Mouse (Mus musculus): ENCODE measurements around the gene Taf8. TPM values are rescaled to one million over a fixed set of nuclear protein-coding genes. Genes with fewer than 3 reads are reported as not detected.

Taf8 gene
- total RNA-seq, 1 experiment, result 40.0 TPM

DNA sequence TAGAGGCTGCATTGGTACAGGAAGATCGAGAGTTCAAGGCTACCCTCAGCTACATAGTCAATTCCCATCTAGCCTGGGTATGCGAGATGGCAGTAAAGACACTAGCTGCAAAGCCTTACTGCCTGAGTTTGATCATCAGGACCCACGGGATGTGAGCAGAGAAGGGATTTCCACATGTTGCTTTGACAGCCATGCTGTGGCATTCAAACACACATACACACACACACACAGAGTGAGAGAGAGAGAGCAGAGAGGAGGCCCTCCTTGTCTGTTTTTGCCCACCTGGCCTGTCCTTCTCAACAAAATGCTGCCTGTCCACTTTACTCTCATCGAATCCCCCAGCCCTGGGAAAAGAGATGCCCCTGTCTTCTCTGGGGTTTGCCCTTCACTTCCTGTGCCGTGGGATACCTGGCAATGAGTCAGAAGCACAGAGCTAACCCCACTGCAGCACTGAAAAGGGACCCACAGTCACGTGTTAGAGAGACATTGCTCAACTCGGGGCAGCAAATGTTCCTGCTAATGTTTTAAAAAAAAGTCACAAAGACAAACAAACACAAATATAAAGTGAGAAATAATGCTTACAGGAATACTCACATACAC is 41.1 kb upstream of the Taf8 start:
- no peaks in the 10 kb centered on the region for H3K9me3 ChIP-seq (ENCODE audit: control insufficient read depth, insufficient read depth, low read depth, low read length)
- H3K36me3 ChIP-seq (ENCODE audit: control insufficient read depth, insufficient read depth, low read length, poor library complexity, severe bottlenecking), result no peaks in the 10 kb centered on the region
- no peak overlapping the region; the same call in 1 of the 2 replicates for H3K27ac ChIP-seq (ENCODE audit: insufficient read depth, low read depth, low read length, poor library complexity, severe bottlenecking)
- no peak overlapping the region for H3K9ac ChIP-seq (ENCODE audit: insufficient read depth, low read depth, low read length, poor library complexity, severe bottlenecking)
- TF ChIP-seq ZNF384 (IDR thresholded peaks at IDR 0.05; ENCODE audit: low read depth, low read length) (no peak), HCFC1 (IDR thresholded peaks at IDR 0.05; ENCODE audit: borderline replicate concordance, insufficient read depth, low read length) (no peak), CHD2 (IDR thresholded peaks at IDR 0.05; ENCODE audit: low read depth, low read length) (no peak), ZC3H11A (IDR thresholded peaks at IDR 0.05; ENCODE audit: borderline replicate concordance, low read depth, low read length) (no peak), MAFK (IDR thresholded peaks at IDR 0.05; ENCODE audit: insufficient read depth, low read depth, low read length) (no peak)
- in situ Hi-C loops (cut with MboI; ENCODE audit: low sequenced_read_pairs in 2 of 2, unreplicated experiment in 2 of 2), result no loop called here
- no peak for DNase-seq (ENCODE audit: low read depth, low spot score)
- H3K4me3 ChIP-seq (ENCODE audit: insufficient read depth in 1 of 2, low read depth in 1 of 2, low read length in 2 of 2, poor library complexity in 1 of 2, severe bottlenecking in 1 of 2), result no peak overlapping the region
- H3K4me1 ChIP-seq (ENCODE audit: control insufficient read depth in 2 of 2, insufficient read depth in 2 of 2, low read length in 2 of 2, poor library complexity in 1 of 2), result peaks cover 8 to 33% of the 10 kb centered on the region in 2 experiments

DNA sequence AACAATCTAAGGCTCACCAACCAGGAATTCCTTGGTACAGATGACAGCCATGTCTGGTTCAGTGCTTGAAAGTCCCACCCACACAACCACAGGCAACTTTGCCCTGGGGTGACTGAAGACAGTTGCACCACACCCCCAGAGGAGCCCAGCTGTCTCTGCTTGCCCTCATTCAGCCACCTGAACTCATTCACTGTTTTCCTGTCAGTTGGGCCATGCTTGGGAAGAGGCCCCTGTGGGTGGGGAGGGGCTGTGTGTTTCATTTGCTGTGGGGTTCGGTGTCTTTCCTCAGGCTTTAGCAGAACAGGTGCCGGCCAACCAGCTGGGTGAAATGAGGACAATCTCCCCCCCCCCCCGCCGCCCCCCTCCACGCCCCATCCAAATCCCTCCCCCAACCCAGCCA is 40.0 kb upstream of the Taf8 start:
- H3K9ac ChIP-seq (ENCODE audit: insufficient read depth, low read depth, low read length, poor library complexity, severe bottlenecking), result no peak overlapping the region
- H3K36me3 ChIP-seq (ENCODE audit: control insufficient read depth, insufficient read depth, low read length, poor library complexity, severe bottlenecking), result no peaks in the 10 kb centered on the region
- in situ Hi-C loops (cut with MboI; ENCODE audit: low sequenced_read_pairs in 2 of 2, unreplicated experiment in 2 of 2), result no loop called here
- no peak for DNase-seq (ENCODE audit: low read depth, low spot score)
- H3K9me3 ChIP-seq (ENCODE audit: control insufficient read depth, insufficient read depth, low read depth, low read length), result no peaks in the 10 kb centered on the region
- H3K4me3 ChIP-seq (ENCODE audit: insufficient read depth in 1 of 2, low read depth in 1 of 2, low read length in 2 of 2, poor library complexity in 1 of 2, severe bottlenecking in 1 of 2), result no peak overlapping the region
- peaks cover 8 to 33% of the 10 kb centered on the region in 2 experiments for H3K4me1 ChIP-seq (ENCODE audit: control insufficient read depth in 2 of 2, insufficient read depth in 2 of 2, low read length in 2 of 2, poor library complexity in 1 of 2)
- H3K27ac ChIP-seq (ENCODE audit: insufficient read depth, low read depth, low read length, poor library complexity, severe bottlenecking), result peak overlapping the region; percentile 38; the same call in 1 of the 2 replicates
- TF ChIP-seq ZC3H11A (IDR thresholded peaks at IDR 0.05; ENCODE audit: borderline replicate concordance, low read depth, low read length), result no peak
- TF ChIP-seq HCFC1 (IDR thresholded peaks at IDR 0.05; ENCODE audit: borderline replicate concordance, insufficient read depth, low read length), result no peak
- no peak for TF ChIP-seq ZNF384 (IDR thresholded peaks at IDR 0.05; ENCODE audit: low read depth, low read length)
- TF ChIP-seq MAFK (IDR thresholded peaks at IDR 0.05; ENCODE audit: insufficient read depth, low read depth, low read length), result no peak
- TF ChIP-seq CHD2 (IDR thresholded peaks at IDR 0.05; ENCODE audit: low read depth, low read length), result no peak

DNA sequence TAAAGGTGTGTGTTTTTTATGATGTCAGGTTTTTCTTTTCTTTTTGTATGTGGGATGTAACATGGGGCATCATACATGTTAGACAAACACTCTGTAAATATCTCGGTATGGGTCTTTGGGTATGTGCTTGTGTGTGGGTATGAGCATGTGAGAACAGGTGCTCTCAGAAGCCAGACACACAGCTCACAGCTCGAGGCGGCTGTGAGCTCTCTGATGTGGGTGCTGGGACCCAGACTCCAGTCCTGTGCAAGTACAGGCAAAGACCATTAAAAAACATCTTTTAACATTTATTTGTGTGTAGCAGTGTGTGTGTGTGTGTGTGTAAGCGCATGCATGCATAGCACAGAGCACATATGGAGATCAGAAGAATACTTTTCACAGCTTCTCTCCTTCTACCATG is 37.0 kb upstream of the Taf8 start:
- in situ Hi-C loops (cut with MboI; ENCODE audit: low sequenced_read_pairs in 2 of 2, unreplicated experiment in 2 of 2), result no loop called here
- DNase-seq (ENCODE audit: low read depth, low spot score), result no peak

DNA sequence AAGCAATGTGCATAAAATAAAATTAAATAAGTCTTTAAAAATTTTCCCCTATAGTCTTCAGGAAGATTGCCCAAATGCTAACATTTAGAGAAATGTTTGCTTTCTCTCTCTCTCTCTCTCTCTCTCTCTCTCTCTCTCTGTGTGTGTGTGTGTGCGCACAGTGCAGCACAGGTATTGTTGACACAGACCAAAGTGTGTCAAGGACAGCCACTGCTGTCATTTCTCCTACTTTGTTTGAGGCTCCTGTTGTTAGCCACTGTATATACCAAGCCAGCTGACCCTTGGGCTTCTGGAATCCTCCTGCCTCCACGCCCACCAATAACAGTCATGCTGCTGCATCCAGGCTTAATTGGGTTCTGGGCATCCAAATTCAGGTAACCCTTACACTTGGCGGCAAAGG is 36.0 kb upstream of the Taf8 start:
- Histone ChIP-seq H3K27ac (ENCODE audit: insufficient read depth, low read depth, low read length, poor library complexity, severe bottlenecking) (no peak overlapping the region), H3K9ac (ENCODE audit: insufficient read depth, low read depth, low read length, poor library complexity, severe bottlenecking) (no peak overlapping the region), H3K9me3 (ENCODE audit: control insufficient read depth, insufficient read depth, low read depth, low read length) (no peaks in the 10 kb centered on the region), H3K36me3 (ENCODE audit: control insufficient read depth, insufficient read depth, low read length, poor library complexity, severe bottlenecking) (no peaks in the 10 kb centered on the region), H3K4me1 (ENCODE audit: control insufficient read depth in 2 of 2, insufficient read depth in 2 of 2, low read length in 2 of 2, poor library complexity in 1 of 2) (peaks cover 7 to 27% of the 10 kb centered on the region in 2 experiments; a peak in 3 of 4 replicates), H3K4me3 (ENCODE audit: insufficient read depth in 1 of 2, low read depth in 1 of 2, low read length in 2 of 2, poor library complexity in 1 of 2, severe bottlenecking in 1 of 2) (no peak overlapping the region)
- DNase-seq (ENCODE audit: low read depth, low spot score), result no peak
- in situ Hi-C loops (cut with MboI; ENCODE audit: low sequenced_read_pairs in 2 of 2, unreplicated experiment in 2 of 2), result no loop called here
- TF ChIP-seq MAFK (IDR thresholded peaks at IDR 0.05; ENCODE audit: insufficient read depth, low read depth, low read length), result no peak
- no peak for TF ChIP-seq CHD2 (IDR thresholded peaks at IDR 0.05; ENCODE audit: low read depth, low read length)
- no peak for TF ChIP-seq ZC3H11A (IDR thresholded peaks at IDR 0.05; ENCODE audit: borderline replicate concordance, low read depth, low read length)
- no peak for TF ChIP-seq HCFC1 (IDR thresholded peaks at IDR 0.05; ENCODE audit: borderline replicate concordance, insufficient read depth, low read length)
- no peak for TF ChIP-seq ZNF384 (IDR thresholded peaks at IDR 0.05; ENCODE audit: low read depth, low read length)

More for the DNA sequence above, 37.0 kb upstream of the Taf8 start:
- no peak for TF ChIP-seq ZC3H11A (IDR thresholded peaks at IDR 0.05; ENCODE audit: borderline replicate concordance, low read depth, low read length)
- no peak for TF ChIP-seq CHD2 (IDR thresholded peaks at IDR 0.05; ENCODE audit: low read depth, low read length)
- TF ChIP-seq ZNF384 (IDR thresholded peaks at IDR 0.05; ENCODE audit: low read depth, low read length), result no peak
- TF ChIP-seq MAFK (IDR thresholded peaks at IDR 0.05; ENCODE audit: insufficient read depth, low read depth, low read length), result no peak
- TF ChIP-seq HCFC1 (IDR thresholded peaks at IDR 0.05; ENCODE audit: borderline replicate concordance, insufficient read depth, low read length), result no peak
- H3K9me3 ChIP-seq (ENCODE audit: control insufficient read depth, insufficient read depth, low read depth, low read length), result no peaks in the 10 kb centered on the region
- no peak overlapping the region for H3K9ac ChIP-seq (ENCODE audit: insufficient read depth, low read depth, low read length, poor library complexity, severe bottlenecking)
- no peak overlapping the region for H3K27ac ChIP-seq (ENCODE audit: insufficient read depth, low read depth, low read length, poor library complexity, severe bottlenecking)
- H3K4me3 ChIP-seq (ENCODE audit: insufficient read depth in 1 of 2, low read depth in 1 of 2, low read length in 2 of 2, poor library complexity in 1 of 2, severe bottlenecking in 1 of 2), result no peak overlapping the region
- peaks cover 8 to 33% of the 10 kb centered on the region in 2 experiments for H3K4me1 ChIP-seq (ENCODE audit: control insufficient read depth in 2 of 2, insufficient read depth in 2 of 2, low read length in 2 of 2, poor library complexity in 1 of 2)
- no peaks in the 10 kb centered on the region for H3K36me3 ChIP-seq (ENCODE audit: control insufficient read depth, insufficient read depth, low read length, poor library complexity, severe bottlenecking)

Measured in ES-E14 (cell line).